Mouse (Mus musculus): ENCODE data around the gene Eno3.

Eno3 gene

DNA sequence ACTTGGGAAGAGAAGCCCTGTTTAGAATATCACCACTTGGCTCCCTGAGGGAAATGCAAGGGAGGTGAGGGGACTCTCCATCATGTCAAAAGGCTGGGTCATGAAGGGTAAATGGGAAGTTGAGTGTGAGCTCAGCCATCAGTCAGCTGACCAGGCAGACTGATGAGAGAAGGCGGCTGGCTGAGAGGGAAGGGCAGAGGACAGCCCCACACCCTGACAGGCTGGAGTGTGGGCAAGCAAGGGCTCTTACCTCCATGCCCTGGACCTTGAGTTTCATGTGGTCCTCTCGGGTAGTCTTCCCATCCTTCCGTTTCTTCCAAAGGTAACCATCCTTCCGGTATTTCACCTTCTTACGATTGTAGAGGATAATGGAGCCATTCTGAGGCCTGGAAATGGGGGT is 26.6 kb downstream of the Eno3 start:
- DNase-seq = no peak

GRCm38 (mm10) chr11:70686901-70687566 is 30.0 kb downstream of the Eno3 start:
- DNase-seq = no peak

DNA sequence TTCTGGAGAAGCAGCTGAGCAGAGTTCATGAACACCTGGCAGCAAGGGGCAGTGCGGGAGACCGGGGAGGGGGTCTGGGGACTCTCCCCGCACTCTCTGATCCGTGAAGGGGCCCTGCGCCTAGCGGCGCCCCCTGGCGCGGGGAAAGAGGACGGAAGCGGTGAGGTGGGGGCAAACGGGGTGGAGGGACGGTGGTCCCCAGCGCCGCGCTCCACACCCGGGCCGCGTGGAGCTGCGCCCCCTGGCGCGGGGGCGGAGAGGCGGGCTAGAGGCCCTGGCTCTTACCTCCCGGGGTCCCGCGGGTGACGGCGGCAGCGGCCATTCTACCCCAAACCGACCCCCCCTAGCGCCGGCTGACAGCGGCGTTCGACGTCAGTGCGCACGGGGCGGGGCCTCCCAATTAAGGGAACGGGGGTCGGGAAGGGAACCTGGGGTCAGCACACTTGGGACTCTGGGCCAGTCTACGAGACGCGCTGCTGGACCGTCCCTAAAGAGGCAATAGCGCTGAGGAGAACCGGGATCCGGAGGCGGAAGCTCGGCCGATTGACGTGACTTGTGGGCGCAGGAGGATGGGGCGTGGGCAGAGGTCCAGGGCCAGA is 30.7 kb downstream of the Eno3 start, which contains the start of gene Camta2:
Camta2 (minus strand) TSS at position 505 of the 599 bp plus-strand sequence.
- peak; percentile 82 for DNase-seq

- DNase-seq = no peak
Observed at GRCm38 (mm10) chr11:70688372-70688771, 31.4 kb downstream of the Eno3 start.

DNA sequence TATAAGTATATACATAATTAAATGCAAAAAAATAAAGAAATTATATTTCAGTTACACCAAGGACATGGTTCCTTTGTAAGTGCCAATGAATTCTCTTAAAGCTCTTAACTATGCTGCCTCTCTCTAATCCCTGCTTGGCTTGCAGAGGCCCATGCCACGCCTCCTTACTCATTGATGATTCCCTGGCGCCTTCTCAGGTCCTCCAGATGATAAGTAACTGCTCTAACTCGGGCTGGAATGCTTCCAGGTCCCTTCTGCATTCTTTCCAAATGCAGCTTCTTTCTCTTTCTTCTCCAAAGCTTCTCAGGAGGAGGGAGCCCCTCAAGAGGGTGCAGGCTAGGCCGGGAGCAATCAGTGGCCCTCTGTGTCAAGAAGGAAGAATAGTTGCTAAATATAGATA is 32.6 kb downstream of the Eno3 start:
- DNase-seq = peak; percentile 58

DNA sequence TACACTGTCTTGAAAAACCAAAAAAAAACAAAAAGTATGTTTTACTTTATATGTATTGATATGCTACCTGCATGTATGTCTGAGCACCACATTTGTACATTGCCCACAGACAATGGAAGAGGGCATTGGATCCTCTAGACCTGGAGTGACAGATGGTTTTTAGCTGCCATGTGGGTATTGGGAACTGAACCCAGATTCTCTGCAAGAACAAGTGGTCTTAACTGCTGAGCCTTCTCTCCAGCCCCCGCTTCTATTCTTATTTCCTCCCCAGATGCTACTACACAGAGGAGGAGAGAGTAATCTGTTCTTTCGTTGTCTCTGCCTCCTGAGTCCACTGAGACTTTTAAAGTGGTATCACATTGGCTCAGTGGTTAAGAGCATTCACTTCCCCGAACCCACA is 36.5 kb downstream of the Eno3 start:
- no peak for DNase-seq

- DNase-seq = no peak
Observed at GRCm38 (mm10) chr11:70697376-70697775, 40.4 kb downstream of the Eno3 start.

DNA sequence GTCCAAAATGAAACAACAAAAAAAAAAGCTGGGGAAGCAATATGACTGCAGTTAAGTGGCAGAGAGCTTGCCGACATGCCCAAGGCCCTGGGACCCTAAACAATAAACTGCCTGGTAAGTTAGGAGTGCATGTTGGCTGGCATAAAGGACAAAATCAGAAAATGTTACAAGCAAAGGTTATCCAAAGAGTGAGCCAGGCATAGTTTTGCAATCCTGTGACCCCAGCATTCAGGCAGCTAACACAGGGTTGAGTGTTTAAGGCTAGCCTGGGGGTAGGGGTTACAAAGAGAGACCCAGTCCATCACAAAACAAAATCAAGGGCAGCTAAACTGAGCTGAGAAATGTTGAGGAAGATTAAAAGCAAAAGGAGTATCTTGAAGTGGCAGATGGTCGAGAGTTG is 42.0 kb downstream of the Eno3 start:
- no peak for DNase-seq

DNA sequence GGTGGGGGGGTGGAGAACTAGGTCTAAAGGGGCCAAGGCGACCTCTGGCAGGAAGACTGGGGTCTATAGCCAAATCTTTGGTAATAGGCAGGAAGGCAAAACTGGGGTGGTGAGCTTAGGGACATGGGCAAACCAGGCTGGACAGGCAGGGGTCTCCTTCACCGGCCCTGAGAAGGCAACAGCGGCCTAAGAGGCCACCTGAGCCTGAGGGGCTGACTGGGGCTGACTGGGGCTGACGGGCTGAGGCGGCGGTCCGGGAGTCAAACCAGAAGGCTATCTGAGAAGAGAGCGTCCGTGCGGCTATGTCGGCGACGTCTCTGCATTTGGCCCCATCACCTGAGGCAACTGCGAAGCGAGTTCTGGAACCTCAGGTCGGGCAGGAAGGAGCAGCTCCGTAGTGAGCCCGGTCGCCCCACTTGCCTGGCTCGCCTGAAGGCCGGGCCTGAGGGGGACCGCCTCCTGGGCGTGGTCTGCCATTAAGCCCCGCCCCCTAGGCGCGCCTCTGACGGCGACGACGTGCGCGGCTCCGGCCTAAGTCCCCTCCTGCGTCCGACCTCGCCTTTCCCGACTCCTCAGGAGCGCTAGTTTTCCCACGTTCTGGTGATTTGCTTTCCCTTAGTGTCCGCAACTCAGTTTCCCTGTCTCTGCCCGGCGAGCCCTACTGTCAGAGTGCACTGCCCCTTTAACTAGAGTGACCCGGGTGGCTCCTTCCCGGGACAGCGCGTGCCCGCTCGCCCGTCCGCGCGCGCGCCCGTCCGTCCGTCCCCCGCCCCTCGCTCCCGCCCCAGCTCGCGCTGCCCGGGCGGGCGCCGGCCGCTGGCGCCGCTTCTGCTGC is 42.9 kb downstream of the Eno3 start, which contains the start of the genes Inca1 and Kif1c:
Inca1 (minus strand) TSS at position 434 of the 835 bp plus-strand sequence.
Kif1c (plus strand) TSS at position 827 of the 835 bp plus-strand sequence.
- DNase-seq = peak; percentile 94

DNA sequence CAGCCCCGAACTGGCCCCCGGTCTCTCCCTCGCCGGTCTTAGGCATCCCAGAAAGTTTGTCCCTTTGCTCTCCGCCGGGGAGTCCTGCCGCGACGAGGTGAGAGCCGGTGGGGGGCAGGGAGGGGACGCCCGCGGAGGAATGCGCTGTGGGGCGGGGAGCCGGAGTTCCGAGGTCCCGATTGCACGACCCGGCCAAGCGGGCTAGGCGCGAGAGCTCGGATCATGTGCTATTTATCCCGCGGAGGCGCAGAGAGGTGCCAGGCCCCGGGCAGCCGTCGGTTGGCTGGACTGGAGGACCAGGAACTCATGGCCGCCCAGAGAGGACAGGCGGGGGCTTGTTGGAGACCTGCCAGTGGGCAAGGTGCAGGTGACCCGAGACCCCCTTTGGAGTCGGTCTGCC is 43.6 kb downstream of the Eno3 start:
- DNase-seq = peak; percentile 85

DNA sequence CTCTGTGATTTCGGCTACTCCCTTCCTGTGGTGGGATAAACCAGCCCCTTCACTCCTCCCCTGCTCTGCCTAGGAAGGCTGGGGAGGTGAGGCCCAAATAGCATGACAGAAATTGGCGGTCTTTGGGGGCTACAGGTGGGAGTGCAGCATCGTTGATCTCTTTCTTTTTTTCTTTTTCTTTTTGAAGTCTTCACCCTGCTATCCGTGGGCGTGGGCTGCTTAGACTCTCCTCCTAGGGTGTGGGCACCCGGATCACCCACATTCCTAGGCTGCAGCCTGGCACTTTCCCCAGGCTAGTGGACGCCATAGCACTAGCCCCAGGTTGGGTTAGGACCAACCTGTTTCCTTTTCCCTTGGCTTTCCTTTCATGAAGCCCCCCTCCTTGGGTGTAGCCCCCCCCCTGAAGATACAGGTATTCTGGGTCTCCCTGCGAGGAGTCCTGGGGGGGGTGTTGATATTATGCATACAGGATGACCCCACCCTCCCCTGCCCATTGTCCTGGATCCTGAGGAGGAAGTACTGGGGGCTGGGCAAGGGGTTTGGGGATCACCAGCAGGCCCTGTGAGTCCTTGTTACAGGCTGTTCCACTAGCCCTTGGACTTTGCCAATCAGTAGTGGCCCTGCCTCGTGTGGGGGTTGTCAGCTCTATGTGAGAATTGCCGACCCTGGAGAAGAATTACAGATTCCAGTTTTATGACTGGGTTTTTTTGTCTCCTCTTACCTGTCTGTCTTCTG is 44.4 kb downstream of the Eno3 start:
- DNase-seq = no peak

- no peak for DNase-seq
Observed at GRCm38 (mm10) chr11:70701984-70702733, 45.2 kb downstream of the Eno3 start.

- DNase-seq = no peak
Observed at GRCm38 (mm10) chr11:70702781-70703180, 45.8 kb downstream of the Eno3 start.

DNA sequence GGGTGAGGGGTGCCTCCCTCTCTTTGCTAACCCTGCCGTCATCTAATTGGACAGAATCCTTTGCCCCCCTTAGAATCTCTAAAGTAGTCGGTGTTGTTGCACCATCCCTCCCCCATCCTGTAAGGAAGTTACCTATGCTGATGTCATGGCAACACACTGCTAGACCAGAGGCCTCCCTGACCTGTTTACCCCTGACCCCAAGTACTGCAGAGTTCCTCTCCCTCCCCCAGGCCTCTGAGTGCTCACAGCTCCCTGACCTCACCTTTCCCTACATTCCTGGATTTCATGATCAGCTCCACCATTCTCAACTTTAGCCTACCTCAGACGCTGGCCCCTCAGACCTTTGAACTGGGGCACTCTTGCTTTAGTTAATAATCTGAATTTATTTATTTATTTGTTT is 49.1 kb downstream of the Eno3 start:
- DNase-seq = peak; percentile 31

DNA sequence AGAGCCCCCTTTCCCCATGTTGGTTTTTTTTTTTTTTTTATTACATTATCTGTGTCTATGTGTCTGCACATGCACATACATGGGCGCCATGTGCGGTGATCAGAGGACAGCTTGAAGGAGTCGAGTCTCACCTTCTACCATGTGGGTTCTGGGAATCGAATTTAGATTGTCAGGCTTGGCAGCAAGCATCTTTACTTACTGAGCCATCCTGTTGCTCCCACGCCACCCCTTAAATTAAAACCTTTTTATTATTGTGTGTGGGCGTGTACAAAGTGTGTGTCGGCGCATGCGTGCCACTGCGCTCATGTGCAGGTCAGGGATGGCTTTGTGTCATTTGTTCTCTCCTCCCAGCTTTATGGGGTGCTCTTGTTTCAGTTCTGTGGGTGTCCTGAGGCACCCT is 54.0 kb downstream of the Eno3 start:
- no peak for DNase-seq

Data from kidney, adult 11 months (tissue).